Mouse (Mus musculus) splenic B cell, adult 2 months (primary cell): ENCODE data around the gene Sh3rf3.
"Not testable (repeated sequence)": the region's sequence is repeated elsewhere in the genome, so short reads cannot be mapped to it uniquely, and the experiment has no call there.

Source experiments
- DNase-seq: peaks from one replicate; pipeline ENCODE4 v3.0.0-alpha.2; 2011; ENCODE audit warnings: low read depth, low spot score
- H3K27me3 ChIP-seq: 2 replicates; pipeline ENCODE4 v1.6.1; 2012; ENCODE audit warnings: mild to moderate bottlenecking, low read length, moderate library complexity, mixed read lengths; ENCODE audit not compliant: control insufficient read depth, poor library complexity, insufficient read depth, severe bottlenecking
- H3K36me3 ChIP-seq: 2 replicates; pipeline ENCODE4 v1.6.1; 2012; ENCODE audit warnings: mild to moderate bottlenecking, low read length, moderate library complexity, mixed read lengths; ENCODE audit not compliant: control insufficient read depth, poor library complexity, insufficient read depth, severe bottlenecking

Gene Sh3rf3

DNA sequence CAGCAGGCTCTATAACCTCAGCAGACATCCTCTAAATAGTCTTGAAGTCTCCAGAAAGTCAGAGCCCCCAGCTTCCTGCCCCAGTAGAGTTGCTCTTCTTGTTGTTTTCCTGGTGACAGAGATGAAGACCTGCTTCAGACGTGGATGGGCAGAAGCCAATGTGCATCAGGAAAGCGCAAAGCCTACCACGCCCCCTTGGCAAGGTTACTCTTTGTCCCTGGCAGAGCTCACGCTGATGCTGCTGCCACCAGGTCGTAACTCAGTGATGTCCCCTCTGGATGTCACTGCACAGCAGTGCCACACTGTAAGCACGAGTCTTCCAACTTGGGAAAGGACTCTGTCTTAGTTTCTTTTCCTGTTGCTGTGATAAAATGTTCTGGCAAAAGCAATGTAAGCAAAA lies 253.6 kb downstream of the Sh3rf3 start:
- DNase-seq: no peak
- Histone ChIP-seq H3K27me3 (no peaks in the 10 kb centered on the region), H3K36me3 (no peaks in the 10 kb centered on the region)

DNA sequence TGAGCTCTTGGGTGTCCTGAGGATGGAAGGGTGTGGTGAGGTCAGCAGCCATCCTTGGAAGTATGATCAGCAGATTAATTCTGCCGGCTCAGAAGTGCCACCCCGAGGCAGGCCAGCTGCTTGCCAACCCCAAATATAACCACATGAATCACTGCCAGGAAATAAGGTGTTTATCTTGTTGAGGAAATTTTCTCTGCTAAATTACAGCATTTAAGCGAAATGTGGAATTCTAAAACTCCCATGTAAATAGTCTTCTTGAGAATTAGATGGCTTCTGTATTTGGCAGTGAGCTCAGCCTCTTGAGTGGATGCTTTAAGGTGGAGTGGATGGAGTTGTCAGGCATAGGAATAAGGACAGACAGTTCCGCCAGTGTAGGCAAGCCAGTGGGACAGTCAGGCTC lies 259.7 kb downstream of the Sh3rf3 start:
- DNase-seq: no peak
- Histone ChIP-seq H3K36me3 (no peaks in the 10 kb centered on the region), H3K27me3 (no peaks in the 10 kb centered on the region)

DNA sequence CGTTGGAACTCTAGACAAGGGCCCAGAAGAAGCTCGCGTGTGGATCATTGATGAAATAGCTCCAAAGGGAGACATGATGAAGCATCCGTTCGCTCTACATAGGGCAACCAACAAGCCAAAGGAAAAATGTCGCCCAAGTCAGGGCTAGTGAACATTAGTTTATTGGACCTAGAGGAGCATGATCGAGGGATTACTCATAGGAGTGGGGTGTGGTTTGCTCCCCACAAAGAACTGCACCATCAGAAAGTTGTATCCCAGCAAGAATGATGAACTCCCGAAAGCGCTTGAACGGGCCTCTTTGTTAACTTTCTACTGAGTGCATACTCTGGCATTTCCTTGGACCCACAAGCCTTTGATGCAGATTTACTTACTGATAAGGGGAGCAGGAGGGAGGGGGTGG lies 263.5 kb downstream of the Sh3rf3 start:
- no peaks in the 10 kb centered on the region for H3K27me3 ChIP-seq
- H3K36me3 ChIP-seq: no peaks in the 10 kb centered on the region
- no peak for DNase-seq

GRCm38 (mm10) chr10:59077909-59078308 lies 264.8 kb downstream of the Sh3rf3 start:
- no peaks in the 10 kb centered on the region for H3K36me3 ChIP-seq
- no peaks in the 10 kb centered on the region for H3K27me3 ChIP-seq
- DNase-seq: no peak

DNA sequence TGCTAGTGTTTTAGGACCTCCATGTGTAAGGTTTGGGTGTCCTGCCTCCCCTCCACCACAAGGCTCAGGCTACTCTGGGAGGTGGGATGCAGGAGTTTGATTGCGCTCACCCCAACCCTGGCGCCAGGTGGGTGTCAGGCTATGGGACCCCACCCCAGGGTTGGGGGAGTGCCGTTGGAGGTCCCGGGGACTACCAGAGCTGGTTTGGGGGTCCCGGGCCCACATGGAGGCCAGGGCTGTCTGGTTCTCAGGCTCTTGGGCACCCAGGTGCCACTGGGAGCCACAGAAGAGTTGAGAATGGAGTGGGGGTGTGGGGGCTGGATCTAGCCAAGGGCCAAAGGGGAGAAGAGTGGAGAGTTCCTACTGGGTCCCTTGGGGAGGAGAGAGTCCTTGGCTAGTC lies 272.4 kb downstream of the Sh3rf3 start:
- H3K27me3 ChIP-seq: no peaks in the 10 kb centered on the region
- H3K36me3 ChIP-seq: no peaks in the 10 kb centered on the region
- no peak for DNase-seq

DNA sequence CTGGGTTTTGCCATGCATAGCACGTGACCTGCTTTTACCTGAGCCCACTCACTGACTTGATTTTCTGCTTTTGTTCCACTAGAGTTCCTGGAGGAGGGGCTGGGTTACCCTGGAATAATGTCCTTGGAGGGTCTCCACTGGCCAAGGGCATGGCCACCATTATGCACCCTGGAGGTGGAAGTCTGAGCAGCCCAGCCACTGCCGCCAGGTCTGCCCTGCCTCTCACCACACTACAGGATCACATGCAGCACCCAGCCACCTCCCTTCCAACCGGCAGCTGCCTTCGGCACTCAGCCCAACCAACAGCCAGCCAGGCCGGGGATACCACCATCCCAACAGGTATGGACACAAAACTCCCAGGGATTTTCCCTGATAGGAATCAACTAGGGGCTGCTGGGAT lies 273.4 kb downstream of the Sh3rf3 start:
- no peaks in the 10 kb centered on the region for H3K27me3 ChIP-seq

GRCm38 (mm10) chr10:59089861-59090621 lies 276.9 kb downstream of the Sh3rf3 start:
- Histone ChIP-seq H3K27me3 (no peaks in the 10 kb centered on the region), H3K36me3 (no peaks in the 10 kb centered on the region)
- no peak for DNase-seq

More for the DNA sequence above, 273.4 kb downstream of the Sh3rf3 start:
- no peaks in the 10 kb centered on the region for H3K36me3 ChIP-seq
- no peak for DNase-seq

- no peak for DNase-seq
- no peaks in the 10 kb centered on the region for H3K27me3 ChIP-seq
- no peaks in the 10 kb centered on the region for H3K36me3 ChIP-seq
These were observed 277.4 kb downstream of the Sh3rf3 start for GRCm38 (mm10) chr10:59090622-59090971.

- no peak for DNase-seq
- no peaks in the 10 kb centered on the region for H3K36me3 ChIP-seq
- H3K27me3 ChIP-seq: no peaks in the 10 kb centered on the region
These were observed 278.4 kb downstream of the Sh3rf3 start for GRCm38 (mm10) chr10:59091556-59091955.

GRCm38 (mm10) chr10:59091988-59092387 lies 278.8 kb downstream of the Sh3rf3 start:
- no peaks in the 10 kb centered on the region for H3K27me3 ChIP-seq
- no peak for DNase-seq
- no peaks in the 10 kb centered on the region for H3K36me3 ChIP-seq

DNA sequence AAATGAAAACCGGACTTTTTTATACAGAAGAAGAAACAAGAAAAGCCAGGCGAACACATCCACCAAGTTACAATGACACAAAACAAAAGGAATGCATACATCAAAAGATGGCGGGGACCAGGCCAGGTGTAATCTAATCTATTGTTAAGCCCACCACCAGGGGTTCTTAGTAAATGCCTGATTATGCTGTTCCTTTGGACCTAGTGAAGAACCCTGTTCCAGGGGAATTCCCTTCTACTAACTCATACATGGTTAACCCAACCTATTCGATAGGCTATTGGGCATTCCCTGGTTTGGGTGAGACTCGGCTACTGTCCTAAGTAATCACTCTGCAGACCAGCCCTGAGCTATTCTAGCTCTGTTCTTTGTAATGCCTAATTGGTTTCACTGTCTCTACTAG lies 289.9 kb downstream of the Sh3rf3 start:
- H3K36me3 ChIP-seq, DNase-seq, H3K27me3 ChIP-seq: not testable (repeated sequence)

DNA sequence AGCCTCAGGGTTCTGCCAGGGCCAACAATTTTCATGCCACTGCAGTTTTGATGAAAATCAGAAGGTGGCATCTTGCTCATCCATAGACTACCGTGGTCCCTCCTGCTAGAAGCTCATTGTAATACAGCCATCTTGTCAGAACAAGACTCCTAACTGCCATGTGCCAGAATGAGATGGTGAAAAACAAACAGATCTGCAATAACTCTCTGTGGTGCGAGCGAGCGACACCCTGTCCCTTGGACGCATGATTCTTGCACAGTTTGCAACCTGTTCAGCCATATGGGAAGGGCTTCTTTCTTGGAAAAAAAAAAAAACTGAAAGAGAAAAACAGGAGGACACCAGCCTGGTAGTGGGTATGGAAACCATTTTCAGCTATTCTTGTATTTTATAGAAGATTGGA lies 291.5 kb downstream of the Sh3rf3 start:
- no peaks in the 10 kb centered on the region for H3K36me3 ChIP-seq
- DNase-seq: no peak
- H3K27me3 ChIP-seq: no peaks in the 10 kb centered on the region

DNA sequence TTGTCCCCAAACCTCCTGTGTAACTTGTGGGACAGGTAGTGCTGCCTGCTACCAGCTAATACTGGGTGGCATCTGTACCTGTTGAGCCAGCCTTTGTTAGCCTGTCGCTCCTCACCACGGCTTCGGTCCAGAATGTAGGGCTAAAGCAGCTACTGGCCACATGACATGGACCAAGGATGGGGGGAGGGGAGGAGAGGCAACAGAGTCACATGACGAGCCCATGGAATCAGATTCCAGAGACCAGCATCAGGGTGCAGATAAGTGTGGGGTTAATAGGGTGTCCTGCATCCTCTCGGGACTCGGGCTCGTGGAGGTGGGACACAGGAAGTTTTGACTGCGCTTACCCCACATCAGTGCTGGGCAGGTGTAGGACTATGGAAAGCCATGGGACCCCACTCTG lies 292.7 kb downstream of the Sh3rf3 start:
- Histone ChIP-seq H3K27me3 (no peaks in the 10 kb centered on the region), H3K36me3 (no peaks in the 10 kb centered on the region)
- DNase-seq: no peak

- DNase-seq: no peak
- Histone ChIP-seq H3K36me3 (no peaks in the 10 kb centered on the region), H3K27me3 (no peaks in the 10 kb centered on the region)
These were observed 293.5 kb downstream of the Sh3rf3 start for GRCm38 (mm10) chr10:59106644-59107043.

GRCm38 (mm10) chr10:59109015-59109414 lies 295.9 kb downstream of the Sh3rf3 start:
- Histone ChIP-seq H3K27me3 (no peaks in the 10 kb centered on the region), H3K36me3 (no peaks in the 10 kb centered on the region)
- peak; percentile 66 for DNase-seq

- Histone ChIP-seq H3K27me3 (no peaks in the 10 kb centered on the region), H3K36me3 (no peaks in the 10 kb centered on the region)
- DNase-seq: no peak
These were observed 297.2 kb downstream of the Sh3rf3 start for GRCm38 (mm10) chr10:59110386-59110785.
